Mouse (Mus musculus): ENCODE measurements around the gene Tprg. TPM values are rescaled to one million over a fixed set of nuclear protein-coding genes. Genes with fewer than 3 reads are reported as not detected.

Gene Tprg
- 0.85 and 1.0 TPM in 2 replicates for polyA plus RNA-seq (2014; fragmentation: Nextera tagmentation; extraction: Ambion mirVana)

GRCm38 (mm10) chr16:25286517-25286916, at the start of gene Tprg:
Gene Tprg, plus strand, starts transcription at chr16:25286817.
- Histone ChIP-seq H3K4me1 (ENCODE audit: control insufficient read depth, insufficient read depth, low read length) (no peaks in the 10 kb centered on the region), H3K9me3 (ENCODE audit: control insufficient read depth, low read depth, low read length) (no peaks in the 10 kb centered on the region), H3K4me2 (replicated peaks; ENCODE audit: low read depth, low read length) (no peak within 1 kb of the TSS), H3K27ac (ENCODE audit: low read length) (no peak within 1 kb of the TSS), H3K4me3 (ENCODE audit: low read depth, low read length) (no peak within 1 kb of the TSS), H3K36me3 (ENCODE audit: control insufficient read depth, insufficient read depth, low read length) (no peaks in the 10 kb centered on the region), H3K27me3 (ENCODE audit: control insufficient read depth, insufficient read depth, low read length) (no peaks in the 10 kb centered on the region), H3K9ac (replicated peaks; ENCODE audit: low read depth, low read length) (no peak within 1 kb of the TSS)
- WGBS, result 85% methylated on average over 5 of the region's 5 CpGs
- no peak for ATAC-seq (ENCODE audit: insufficient number of reproducible peaks, insufficient read depth, low FRiP score, low read depth)

GRCm38 (mm10) chr16:25238274-25239050, 48.2 kb upstream of the Tprg start:
- Histone ChIP-seq H3K27ac (ENCODE audit: low read length) (no peak overlapping the region), H3K36me3 (ENCODE audit: control insufficient read depth, insufficient read depth, low read length) (no peaks in the 10 kb centered on the region), H3K4me3 (ENCODE audit: low read depth, low read length) (no peak overlapping the region), H3K9me3 (ENCODE audit: control insufficient read depth, low read depth, low read length) (no peaks in the 10 kb centered on the region), H3K27me3 (ENCODE audit: control insufficient read depth, insufficient read depth, low read length) (no peaks in the 10 kb centered on the region), H3K4me2 (replicated peaks; ENCODE audit: low read depth, low read length) (no peak overlapping the region), H3K4me1 (ENCODE audit: control insufficient read depth, insufficient read depth, low read length) (no peaks in the 10 kb centered on the region), H3K9ac (replicated peaks; ENCODE audit: low read depth, low read length) (no peak overlapping the region)
- 63% methylated on average over 11 of the region's 11 CpGs for WGBS
- ATAC-seq (ENCODE audit: insufficient number of reproducible peaks, insufficient read depth, low FRiP score, low read depth), result no peak

- WGBS, result 75% methylated on average over 6 of the region's 6 CpGs
- H3K4me2 ChIP-seq (replicated peaks; ENCODE audit: low read depth, low read length), result no peak overlapping the region
Measured at GRCm38 (mm10) chr16:25248889-25249288, 37.7 kb upstream of the Tprg start.

GRCm38 (mm10) chr16:25250129-25250749, 36.4 kb upstream of the Tprg start:
- no peak overlapping the region for H3K4me2 ChIP-seq (replicated peaks; ENCODE audit: low read depth, low read length)
- no peaks in the 10 kb centered on the region for H3K9me3 ChIP-seq (ENCODE audit: control insufficient read depth, low read depth, low read length)
- no peaks in the 10 kb centered on the region for H3K27me3 ChIP-seq (ENCODE audit: control insufficient read depth, insufficient read depth, low read length)
- no peak overlapping the region for H3K27ac ChIP-seq (ENCODE audit: low read length)
- no peak overlapping the region for H3K9ac ChIP-seq (replicated peaks; ENCODE audit: low read depth, low read length)
- H3K4me3 ChIP-seq (ENCODE audit: low read depth, low read length), result no peak overlapping the region
- ATAC-seq (ENCODE audit: insufficient number of reproducible peaks, insufficient read depth, low FRiP score, low read depth), result no peak
- H3K36me3 ChIP-seq (ENCODE audit: control insufficient read depth, insufficient read depth, low read length), result no peaks in the 10 kb centered on the region
- H3K4me1 ChIP-seq (ENCODE audit: control insufficient read depth, insufficient read depth, low read length), result no peaks in the 10 kb centered on the region
- 90% methylated on average over 6 of the region's 6 CpGs for WGBS

More at GRCm38 (mm10) chr16:25248889-25249288, 37.7 kb upstream of the Tprg start:
- H3K4me3 ChIP-seq (ENCODE audit: low read depth, low read length), result no peak overlapping the region
- no peaks in the 10 kb centered on the region for H3K9me3 ChIP-seq (ENCODE audit: control insufficient read depth, low read depth, low read length)
- H3K36me3 ChIP-seq (ENCODE audit: control insufficient read depth, insufficient read depth, low read length), result no peaks in the 10 kb centered on the region
- H3K27me3 ChIP-seq (ENCODE audit: control insufficient read depth, insufficient read depth, low read length), result no peaks in the 10 kb centered on the region
- no peak overlapping the region for H3K9ac ChIP-seq (replicated peaks; ENCODE audit: low read depth, low read length)
- no peaks in the 10 kb centered on the region for H3K4me1 ChIP-seq (ENCODE audit: control insufficient read depth, insufficient read depth, low read length)
- no peak overlapping the region for H3K27ac ChIP-seq (ENCODE audit: low read length)
- no peak for ATAC-seq (ENCODE audit: insufficient number of reproducible peaks, insufficient read depth, low FRiP score, low read depth)

GRCm38 (mm10) chr16:25251080-25251479, 35.5 kb upstream of the Tprg start:
- Histone ChIP-seq H3K9ac (replicated peaks; ENCODE audit: low read depth, low read length) (no peak overlapping the region), H3K27me3 (ENCODE audit: control insufficient read depth, insufficient read depth, low read length) (no peaks in the 10 kb centered on the region), H3K27ac (ENCODE audit: low read length) (no peak overlapping the region), H3K9me3 (ENCODE audit: control insufficient read depth, low read depth, low read length) (no peaks in the 10 kb centered on the region), H3K36me3 (ENCODE audit: control insufficient read depth, insufficient read depth, low read length) (no peaks in the 10 kb centered on the region), H3K4me2 (replicated peaks; ENCODE audit: low read depth, low read length) (no peak overlapping the region), H3K4me3 (ENCODE audit: low read depth, low read length) (no peak overlapping the region), H3K4me1 (ENCODE audit: control insufficient read depth, insufficient read depth, low read length) (no peaks in the 10 kb centered on the region)
- 86% methylated on average over 9 of the region's 9 CpGs for WGBS
- no peak for ATAC-seq (ENCODE audit: insufficient number of reproducible peaks, insufficient read depth, low FRiP score, low read depth)

- ATAC-seq (ENCODE audit: insufficient number of reproducible peaks, insufficient read depth, low FRiP score, low read depth), result no peak
- H3K9me3 ChIP-seq (ENCODE audit: control insufficient read depth, low read depth, low read length), result no peaks in the 10 kb centered on the region
- no peak overlapping the region for H3K9ac ChIP-seq (replicated peaks; ENCODE audit: low read depth, low read length)
- H3K4me1 ChIP-seq (ENCODE audit: control insufficient read depth, insufficient read depth, low read length), result no peaks in the 10 kb centered on the region
- WGBS, result 81% methylated on average over 6 of the region's 6 CpGs
- H3K27me3 ChIP-seq (ENCODE audit: control insufficient read depth, insufficient read depth, low read length), result no peaks in the 10 kb centered on the region
- H3K36me3 ChIP-seq (ENCODE audit: control insufficient read depth, insufficient read depth, low read length), result no peaks in the 10 kb centered on the region
- H3K27ac ChIP-seq (ENCODE audit: low read length), result no peak overlapping the region
- no peak overlapping the region for H3K4me2 ChIP-seq (replicated peaks; ENCODE audit: low read depth, low read length)
- H3K4me3 ChIP-seq (ENCODE audit: low read depth, low read length), result no peak overlapping the region
Measured at GRCm38 (mm10) chr16:25254646-25255045, 32.0 kb upstream of the Tprg start.

- Histone ChIP-seq H3K36me3 (ENCODE audit: control insufficient read depth, insufficient read depth, low read length) (no peaks in the 10 kb centered on the region), H3K27ac (ENCODE audit: low read length) (no peak overlapping the region), H3K9me3 (ENCODE audit: control insufficient read depth, low read depth, low read length) (no peaks in the 10 kb centered on the region), H3K4me1 (ENCODE audit: control insufficient read depth, insufficient read depth, low read length) (no peaks in the 10 kb centered on the region), H3K9ac (replicated peaks; ENCODE audit: low read depth, low read length) (no peak overlapping the region), H3K4me3 (ENCODE audit: low read depth, low read length) (no peak overlapping the region), H3K27me3 (ENCODE audit: control insufficient read depth, insufficient read depth, low read length) (no peaks in the 10 kb centered on the region), H3K4me2 (replicated peaks; ENCODE audit: low read depth, low read length) (no peak overlapping the region)
- no peak for ATAC-seq (ENCODE audit: insufficient number of reproducible peaks, insufficient read depth, low FRiP score, low read depth)
- 67% methylated on average over 11 of the region's 11 CpGs for WGBS
Measured at GRCm38 (mm10) chr16:25255186-25255585, 31.4 kb upstream of the Tprg start.

GRCm38 (mm10) chr16:25255603-25256260, 30.9 kb upstream of the Tprg start:
- no peak for ATAC-seq (ENCODE audit: insufficient number of reproducible peaks, insufficient read depth, low FRiP score, low read depth)
- WGBS, result 83% methylated on average over 8 of the region's 8 CpGs
- no peak overlapping the region for H3K4me2 ChIP-seq (replicated peaks; ENCODE audit: low read depth, low read length)
- H3K4me1 ChIP-seq (ENCODE audit: control insufficient read depth, insufficient read depth, low read length), result no peaks in the 10 kb centered on the region
- no peaks in the 10 kb centered on the region for H3K9me3 ChIP-seq (ENCODE audit: control insufficient read depth, low read depth, low read length)
- H3K27me3 ChIP-seq (ENCODE audit: control insufficient read depth, insufficient read depth, low read length), result no peaks in the 10 kb centered on the region
- H3K9ac ChIP-seq (replicated peaks; ENCODE audit: low read depth, low read length), result no peak overlapping the region
- no peak overlapping the region for H3K27ac ChIP-seq (ENCODE audit: low read length)
- H3K4me3 ChIP-seq (ENCODE audit: low read depth, low read length), result no peak overlapping the region
- H3K36me3 ChIP-seq (ENCODE audit: control insufficient read depth, insufficient read depth, low read length), result no peaks in the 10 kb centered on the region

All from stomach, embryonic 14.5 days (tissue).